Mouse (Mus musculus) adrenal gland, adult (tissue): ENCODE data around the gene Nbeal2.

Experiments used
- DNase-seq, 2 experiments: peaks; one replicate each; pipeline ENCODE4 v3.0.0; 2022 to 2023; ENCODE audit warnings: low spot score in 1 of 2; ENCODE audit not compliant: inconsistent age in 2 of 2

Gene Nbeal2

GRCm38 (mm10) chr9:110651931-110652722 lies 1.8 kb downstream of the Nbeal2 start:
- peak; percentile 52 to 61 for DNase-seq

- DNase-seq, result no peak
These were observed 4.2 kb downstream of the Nbeal2 start for GRCm38 (mm10) chr9:110649775-110650174.

DNA sequence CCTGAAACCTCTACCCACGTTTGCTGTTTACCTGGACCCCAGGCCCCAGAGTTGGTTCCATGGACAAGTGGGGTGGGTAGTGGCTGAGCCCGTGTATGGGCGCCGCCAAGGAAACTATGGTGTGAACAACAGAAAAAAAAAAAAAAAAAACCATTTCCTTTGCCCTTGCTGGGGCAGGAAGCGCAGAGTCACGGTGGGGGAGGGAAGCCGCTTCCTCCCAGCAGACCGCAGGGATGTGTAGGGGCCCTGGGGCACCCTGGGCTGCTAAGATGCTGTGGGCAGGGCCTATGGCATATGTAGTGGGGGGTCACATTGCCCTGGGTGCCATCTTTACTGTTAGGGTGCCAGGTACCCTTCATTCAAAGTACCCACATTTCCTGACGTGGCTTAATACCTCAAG lies 8.7 kb downstream of the Nbeal2 start:
- no peak for DNase-seq

- DNase-seq, result no peak
These were observed 9.7 kb downstream of the Nbeal2 start for GRCm38 (mm10) chr9:110644295-110644694.

DNA sequence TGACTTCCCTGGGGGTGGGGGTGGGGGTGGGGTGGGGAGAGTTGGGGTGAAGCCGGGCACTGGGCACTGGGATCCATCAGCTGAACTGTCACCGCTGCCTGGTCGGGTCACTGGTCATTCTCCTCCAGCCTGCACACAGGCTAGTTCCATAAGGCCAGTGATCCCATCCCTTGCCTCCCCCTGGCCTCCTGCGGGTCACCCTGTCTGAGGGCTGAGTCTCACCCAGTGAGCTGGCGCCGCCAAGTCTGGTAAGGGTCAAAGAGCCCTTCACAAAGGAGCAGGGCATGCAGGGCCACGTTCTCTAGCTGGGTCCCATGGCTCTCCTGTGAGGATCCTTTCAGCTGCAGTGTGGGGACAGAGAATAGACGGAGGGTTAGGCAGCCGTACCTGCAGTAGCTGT lies 10.2 kb downstream of the Nbeal2 start:
- DNase-seq, result no peak

- no peak for DNase-seq
These were observed 11.0 kb downstream of the Nbeal2 start for GRCm38 (mm10) chr9:110642812-110643524.

- DNase-seq, result no peak
These were observed 13.0 kb downstream of the Nbeal2 start for GRCm38 (mm10) chr9:110641006-110641405.

- no peak for DNase-seq
These were observed 15.3 kb downstream of the Nbeal2 start for GRCm38 (mm10) chr9:110638611-110639021.

DNA sequence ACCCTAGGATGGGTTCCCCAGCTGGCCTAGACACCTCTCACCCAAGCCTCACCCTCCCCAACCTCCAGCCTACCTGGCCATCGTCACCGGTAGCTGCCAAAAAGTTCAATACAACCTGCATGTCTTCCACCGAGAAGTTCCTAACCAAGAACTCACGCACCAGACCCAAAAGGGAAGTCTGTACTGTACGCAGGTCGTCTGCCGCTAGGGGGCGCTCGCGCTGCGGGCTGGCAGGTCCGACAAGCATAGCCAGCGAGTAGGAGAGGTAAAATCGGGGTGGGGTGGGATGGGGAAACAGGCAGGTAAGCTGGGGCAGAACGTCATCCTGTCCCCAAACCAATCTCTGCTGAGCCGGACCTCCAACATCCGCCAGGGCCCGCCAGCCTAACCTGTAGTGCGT lies 18.7 kb downstream of the Nbeal2 start:
- peak; percentile 83 to 95 for DNase-seq

- DNase-seq, result no peak
These were observed 20.1 kb downstream of the Nbeal2 start for GRCm38 (mm10) chr9:110633882-110634281.

- peak in 1 of 2 experiments; percentile 80 for DNase-seq
These were observed 21.3 kb downstream of the Nbeal2 start for GRCm38 (mm10) chr9:110632671-110633070.

- DNase-seq, result peak in 1 of 2 experiments; percentile 60
These were observed 22.2 kb downstream of the Nbeal2 start for GRCm38 (mm10) chr9:110631651-110632275.

- peak; percentile 63 to 83 for DNase-seq
These were observed 22.8 kb downstream of the Nbeal2 start for GRCm38 (mm10) chr9:110631191-110631590.

DNA sequence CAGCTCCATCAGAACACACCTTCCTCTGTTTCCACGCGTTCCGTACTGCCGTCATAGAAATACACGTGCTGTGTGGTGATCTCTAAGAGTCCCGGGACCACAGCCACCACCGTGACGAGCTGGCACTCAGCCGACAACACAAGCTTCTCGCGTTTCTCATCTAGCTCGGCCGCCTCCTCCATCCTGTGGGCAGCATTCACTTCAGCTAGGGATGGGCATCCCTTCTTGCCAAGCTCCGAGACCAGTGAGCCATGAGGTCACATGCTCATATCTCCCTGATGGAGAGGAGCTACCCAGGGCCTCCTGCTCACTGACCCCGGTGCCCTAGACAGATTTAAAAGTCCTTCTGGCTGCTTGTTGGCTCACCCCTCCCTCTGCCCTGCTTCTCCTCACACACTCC lies 23.8 kb downstream of the Nbeal2 start:
- no peak for DNase-seq

DNA sequence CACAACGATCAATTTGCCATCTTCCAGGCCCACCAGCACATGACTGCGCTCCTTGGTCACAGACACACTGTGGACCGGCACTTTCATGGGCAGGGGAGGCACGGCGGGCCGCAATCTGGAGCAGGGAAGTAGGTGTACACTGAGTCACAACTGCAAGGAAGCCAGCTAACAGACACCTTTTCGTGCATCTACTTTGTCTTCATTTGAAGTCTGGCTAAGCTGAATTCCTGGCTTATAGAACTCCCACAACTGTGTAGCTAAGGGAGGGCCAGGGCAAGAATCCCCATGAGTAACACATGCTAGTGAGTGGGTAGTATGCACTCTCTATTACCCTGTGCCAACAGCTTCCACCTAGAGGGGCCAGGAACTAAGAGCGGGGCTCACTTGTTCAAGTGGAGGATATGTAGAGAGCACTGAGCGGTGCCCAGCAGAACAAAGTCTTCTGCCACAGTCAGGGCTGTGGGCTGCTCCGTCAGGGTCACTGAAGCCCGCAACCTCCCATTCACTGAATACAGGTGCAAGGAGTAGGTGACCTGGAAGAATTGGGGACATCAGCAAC lies 28.5 kb downstream of the Nbeal2 start:
- DNase-seq, result no peak

DNA sequence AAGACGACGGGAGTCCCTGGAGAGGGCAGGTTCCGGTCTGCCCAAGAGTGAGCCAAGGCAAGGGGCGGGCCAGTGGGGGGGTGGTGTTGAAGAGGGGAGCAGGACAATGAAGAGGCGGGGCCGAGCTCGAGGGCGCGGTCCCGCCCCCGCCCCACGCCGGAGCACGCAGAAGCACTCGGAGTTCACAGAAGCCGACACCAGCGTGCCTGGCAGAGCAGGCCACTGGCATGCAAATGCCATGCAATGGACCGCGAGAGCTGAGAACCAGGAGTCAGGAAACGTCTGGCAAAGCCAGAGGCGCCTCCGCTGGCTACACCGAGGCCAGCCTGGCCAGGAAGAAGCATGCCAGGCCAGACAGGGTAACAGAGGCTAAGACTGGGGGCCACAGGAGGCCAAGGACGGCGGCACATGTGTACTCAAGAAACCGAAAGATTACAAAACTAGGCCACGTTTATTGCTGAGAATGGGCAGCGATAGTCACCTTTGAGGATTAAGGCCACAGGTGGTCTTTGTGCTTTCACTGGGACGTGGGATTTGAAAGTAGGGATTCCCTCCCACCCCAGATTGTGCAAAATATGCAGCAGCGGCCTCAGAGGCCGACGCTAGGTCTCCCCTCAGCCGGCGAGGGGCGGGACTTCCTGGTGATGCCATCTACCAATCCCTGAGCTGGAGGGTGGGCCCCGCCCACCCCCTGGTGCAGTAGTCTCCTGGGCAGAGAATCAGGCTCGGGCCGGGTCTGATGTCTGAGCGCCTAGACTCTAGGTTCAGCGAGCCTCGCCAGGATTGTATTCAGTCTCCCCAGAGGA lies 29.4 kb downstream of the Nbeal2 start, which contains the start of gene Nradd:
Gene Nradd, minus strand, starts transcription at position 92 of the 806 bp plus-strand sequence.
- peak; percentile 93 to 96 for DNase-seq

DNA sequence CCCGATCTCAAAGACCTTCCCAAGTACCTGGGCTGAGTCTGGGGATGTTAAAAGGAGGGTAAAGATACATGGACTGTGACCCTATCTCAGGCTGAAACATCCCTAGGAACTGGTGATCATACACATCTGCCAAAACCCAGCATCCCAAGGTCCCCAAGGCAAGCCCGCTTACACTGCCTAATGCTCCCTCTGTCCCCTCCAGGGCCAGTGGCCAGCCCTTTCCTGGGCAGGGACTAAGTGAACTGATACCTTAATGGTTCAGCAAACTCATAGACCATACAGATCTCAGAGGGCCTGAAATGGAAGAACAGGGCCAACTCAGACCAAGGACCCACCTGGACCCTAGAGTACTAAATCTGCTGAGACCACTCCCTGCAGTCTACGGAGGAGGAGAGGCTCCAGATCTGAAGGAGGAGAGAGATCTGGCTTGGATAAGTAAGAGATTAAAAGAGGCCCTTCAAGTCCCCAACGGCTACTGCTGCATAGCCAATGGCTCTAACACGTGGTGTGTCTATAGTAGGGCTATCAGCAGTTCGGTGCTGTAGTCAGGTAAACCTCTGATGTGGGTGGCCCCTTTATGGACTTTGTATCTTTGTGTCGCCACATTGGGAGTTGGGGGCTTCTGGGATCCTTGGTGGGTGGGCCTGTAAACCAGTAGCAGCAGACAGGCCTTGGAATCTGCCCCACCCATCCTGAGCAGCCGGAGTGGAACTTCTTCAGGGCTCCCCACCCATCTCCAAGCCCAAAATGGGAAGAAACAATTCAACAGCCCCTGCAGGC lies 30.4 kb downstream of the Nbeal2 start:
- peak in 1 of 2 experiments; percentile 47 for DNase-seq

DNA sequence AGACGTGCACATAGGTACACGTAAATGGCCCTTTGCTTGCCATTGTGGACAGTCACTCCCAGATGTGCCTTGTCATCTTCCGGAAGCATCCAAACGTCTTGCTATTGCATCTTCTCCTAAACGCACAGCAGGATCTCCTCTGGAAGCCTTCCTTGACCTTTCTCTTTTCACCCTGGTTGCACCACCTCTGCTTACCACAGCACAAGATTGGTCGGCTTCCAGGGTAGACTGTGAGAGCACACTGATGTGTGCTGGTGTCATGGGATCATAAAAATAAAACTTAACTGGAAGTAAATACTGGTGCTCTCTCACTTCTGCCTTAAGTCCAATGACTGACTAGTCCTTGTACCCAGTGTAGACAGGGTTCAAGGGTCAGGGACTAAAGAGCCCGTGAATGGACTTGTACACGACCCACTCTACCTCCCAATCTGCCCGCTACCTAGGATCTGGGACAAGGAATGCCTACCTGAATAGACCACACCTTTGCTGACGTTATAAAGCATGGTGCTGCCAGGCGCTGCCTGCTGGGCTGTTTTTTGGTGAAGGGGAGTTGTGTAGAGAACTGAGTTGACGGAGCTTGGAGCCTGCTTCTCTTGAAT lies 31.2 kb downstream of the Nbeal2 start:
- DNase-seq, result peak in 1 of 2 experiments; percentile 68

GRCm38 (mm10) chr9:110620685-110621084 lies 33.3 kb downstream of the Nbeal2 start:
- DNase-seq, result no peak
